Mouse (Mus musculus): ENCODE measurements around the gene Rras. TPM values are rescaled to one million over a fixed set of nuclear protein-coding genes. Genes with fewer than 3 reads are reported as not detected.

Rras gene
- total RNA-seq (2017) = 4.9 and 7.1 TPM in 2 replicates

DNA sequence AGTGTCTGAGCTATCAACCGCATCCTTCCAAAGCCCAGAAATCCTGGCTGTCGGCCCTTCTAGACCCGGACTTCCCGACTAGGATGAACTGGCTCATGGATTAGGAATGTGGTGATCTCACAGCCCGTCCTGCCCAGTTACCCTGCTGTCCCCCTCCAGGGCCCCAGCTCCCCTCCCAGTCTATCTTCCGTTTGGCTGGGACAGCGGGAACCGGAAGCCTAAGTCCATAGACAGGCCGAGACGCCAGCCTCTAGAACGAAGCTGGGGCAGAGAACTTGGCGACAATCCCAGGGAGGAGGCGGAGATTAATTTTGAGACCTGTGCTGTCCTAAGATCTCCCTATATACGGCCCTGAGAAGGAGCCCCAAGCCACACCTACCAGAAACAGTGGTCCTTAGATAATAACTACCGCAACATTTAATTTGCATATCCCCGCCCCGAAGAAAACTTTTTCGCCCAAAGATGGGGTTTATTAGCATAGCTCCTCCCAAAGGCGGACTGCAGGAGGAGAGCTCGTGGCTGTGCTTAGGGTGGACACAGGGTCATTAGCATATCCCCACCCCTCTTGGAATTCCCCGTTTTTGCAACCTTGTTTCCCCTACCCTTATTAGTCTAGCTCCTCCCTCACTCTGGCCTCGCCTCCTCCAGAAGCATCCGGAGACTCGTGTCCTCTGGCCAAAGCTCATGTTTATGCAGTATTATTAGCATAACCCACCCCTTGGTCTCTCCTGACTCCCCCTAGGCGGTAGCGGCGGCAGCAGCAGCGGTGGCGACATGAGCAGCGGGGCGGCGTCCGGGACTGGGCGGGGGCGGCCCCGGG is at the start of gene Rras:
Rras (plus strand) TSS at position 720 of the 820 bp plus-strand sequence.
- ATAC-seq (ENCODE audit: extremely low read depth, insufficient number of reproducible peaks, low FRiP score, poor library complexity, severe bottlenecking) = peak; percentile 76

DNA sequence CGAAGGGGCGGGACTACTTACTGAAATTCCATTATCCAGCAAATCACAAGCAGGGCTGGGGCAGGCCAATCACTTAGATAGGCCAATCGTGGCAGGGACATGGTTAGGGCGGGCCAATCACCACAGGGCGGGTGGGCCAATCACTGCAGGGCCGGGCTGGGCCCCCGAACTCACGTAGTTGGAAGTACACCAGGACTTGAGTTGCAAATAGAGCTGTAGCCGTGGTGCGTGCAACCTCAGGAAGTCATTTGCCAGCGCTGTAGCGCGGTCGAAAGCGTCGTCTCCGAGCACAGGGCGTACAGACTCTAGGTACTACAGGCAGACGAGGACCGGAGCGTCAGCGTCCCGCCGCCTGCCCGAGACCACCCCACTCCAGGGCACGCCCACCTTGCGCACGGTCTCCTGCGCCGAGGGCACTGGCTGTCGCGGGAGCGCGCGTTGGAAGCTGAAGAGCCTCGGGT is 47.5 kb upstream of the Rras start:
- ATAC-seq (ENCODE audit: extremely low read depth, insufficient number of reproducible peaks, low FRiP score, poor library complexity, severe bottlenecking) = peak; percentile 59

DNA sequence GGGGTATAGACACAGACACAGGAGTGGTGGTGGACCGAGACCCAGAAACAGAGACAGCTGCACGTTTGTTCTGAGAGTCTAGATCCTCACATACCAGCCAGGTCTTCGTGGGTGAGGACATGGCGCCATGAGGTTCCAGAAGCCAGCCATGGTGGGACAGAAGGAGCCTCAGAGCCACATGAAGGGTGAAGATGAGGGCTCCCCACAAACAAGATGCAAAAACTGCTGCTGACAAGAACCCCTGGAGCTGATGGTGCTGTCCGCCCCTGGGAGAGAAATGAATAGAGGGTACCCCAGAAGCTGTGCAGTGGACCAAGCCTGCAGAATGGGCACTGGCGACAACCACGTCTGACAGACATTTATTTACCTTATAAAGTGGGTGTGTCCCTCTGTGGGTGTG is 46.6 kb upstream of the Rras start:
- no peak for ATAC-seq (ENCODE audit: extremely low read depth, insufficient number of reproducible peaks, low FRiP score, poor library complexity, severe bottlenecking)

DNA sequence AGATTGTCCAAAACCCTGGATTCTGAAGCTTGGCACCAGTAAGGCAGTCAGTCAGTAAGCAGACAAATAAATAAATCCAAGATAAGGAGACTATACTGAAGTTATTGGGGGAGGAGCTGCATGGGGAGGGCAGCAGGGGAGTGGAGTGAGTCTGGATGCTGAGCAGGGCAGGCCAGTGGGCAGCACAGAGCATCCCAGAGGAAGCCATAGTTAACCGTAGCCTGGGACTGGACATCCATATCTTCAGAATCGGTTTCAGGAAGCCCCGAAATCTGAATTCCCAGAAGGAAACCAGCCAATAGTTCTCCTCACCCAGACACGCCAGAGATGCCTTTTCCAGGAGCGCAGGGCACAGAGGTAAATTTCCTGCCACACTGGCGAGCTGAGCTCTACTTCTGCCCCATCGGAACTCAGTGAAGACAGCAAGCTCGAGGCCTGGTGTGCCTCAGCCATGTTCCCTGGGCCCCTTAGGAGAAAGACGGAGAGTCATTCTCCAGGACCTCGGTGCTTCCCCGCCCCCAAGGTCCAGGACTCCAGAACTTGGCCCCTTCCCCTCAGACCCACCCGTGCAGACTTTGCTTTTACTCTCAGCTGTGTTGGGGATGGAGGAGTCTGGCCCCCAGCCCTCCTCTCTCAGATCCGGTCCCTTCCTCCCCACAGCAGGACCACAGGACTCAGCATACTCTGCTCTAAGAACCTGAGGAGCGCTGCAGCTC is 44.2 kb upstream of the Rras start:
- ATAC-seq (ENCODE audit: extremely low read depth, insufficient number of reproducible peaks, low FRiP score, poor library complexity, severe bottlenecking) = no peak

DNA sequence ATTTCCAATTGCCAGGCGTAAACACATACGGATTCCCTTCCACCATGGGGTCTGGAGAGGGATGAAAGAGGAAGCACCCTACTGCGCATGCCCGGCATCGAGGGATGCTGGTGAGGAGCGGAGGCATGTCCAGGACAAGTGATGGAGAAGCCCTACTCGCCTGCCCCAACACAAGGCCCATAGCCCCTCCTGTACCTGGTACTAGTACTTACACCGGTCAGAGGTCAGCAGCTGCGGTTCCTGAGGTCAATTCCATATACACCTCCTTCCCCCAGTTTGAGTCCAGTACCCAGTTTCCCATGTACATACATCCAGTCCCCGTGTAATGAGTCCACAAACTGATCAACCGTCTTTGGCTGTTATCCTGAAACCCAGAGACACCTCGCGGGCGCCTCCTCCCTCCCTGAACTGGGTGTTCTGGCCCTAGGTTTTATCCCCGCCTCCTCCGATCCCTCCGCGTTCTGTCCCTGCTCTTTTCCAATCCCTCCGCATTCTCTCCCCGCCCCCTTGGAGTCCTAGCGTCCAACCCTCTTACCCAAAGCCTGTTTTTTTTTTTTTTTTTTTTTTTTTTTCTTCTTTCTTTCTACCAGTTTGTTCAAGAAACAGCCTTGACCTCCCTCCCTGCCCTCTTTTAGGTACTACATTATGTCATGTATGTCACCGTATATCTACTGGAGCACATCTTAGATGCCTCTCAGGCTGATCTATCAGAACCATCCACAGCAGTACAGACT is 43.2 kb upstream of the Rras start, which contains the start of gene Cpt1c:
Cpt1c (minus strand) TSS at position 469 of the 734 bp plus-strand sequence.
- no peak for ATAC-seq (ENCODE audit: extremely low read depth, insufficient number of reproducible peaks, low FRiP score, poor library complexity, severe bottlenecking)

DNA sequence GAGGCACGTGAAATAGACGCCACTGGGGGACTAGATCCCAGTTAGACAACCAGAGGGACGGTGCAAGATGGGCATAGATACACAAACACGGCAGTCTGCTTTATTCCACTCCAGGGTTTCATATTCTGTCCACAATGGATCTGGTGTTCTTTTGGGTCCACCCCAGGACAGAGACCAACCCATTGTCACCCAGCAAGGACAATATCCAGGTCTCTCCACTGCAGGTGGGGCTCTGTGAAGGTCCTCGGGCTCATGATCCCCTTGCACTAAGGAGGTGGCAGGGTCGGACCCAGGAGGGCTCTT is 42.7 kb upstream of the Rras start:
- ATAC-seq (ENCODE audit: extremely low read depth, insufficient number of reproducible peaks, low FRiP score, poor library complexity, severe bottlenecking) = no peak

DNA sequence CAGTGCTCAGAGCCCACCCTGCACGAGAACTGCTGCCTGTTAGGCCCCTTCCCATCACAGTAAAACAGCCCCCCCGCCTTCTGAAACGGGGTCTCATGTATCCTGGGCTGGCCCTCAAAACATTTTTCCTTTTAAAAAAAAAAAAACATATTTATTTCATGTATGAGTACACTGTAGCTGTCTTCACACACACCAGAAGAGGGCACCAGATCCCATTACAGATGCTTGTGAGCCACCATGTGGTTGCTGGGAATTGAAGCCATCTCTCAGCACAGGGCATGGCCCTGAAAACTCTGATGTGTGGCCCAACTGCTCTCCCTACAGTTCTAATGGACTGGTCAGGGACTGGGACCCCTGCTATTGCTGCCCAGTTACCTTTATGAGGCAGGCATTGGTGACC is 39.5 kb upstream of the Rras start:
- no peak for ATAC-seq (ENCODE audit: extremely low read depth, insufficient number of reproducible peaks, low FRiP score, poor library complexity, severe bottlenecking)

DNA sequence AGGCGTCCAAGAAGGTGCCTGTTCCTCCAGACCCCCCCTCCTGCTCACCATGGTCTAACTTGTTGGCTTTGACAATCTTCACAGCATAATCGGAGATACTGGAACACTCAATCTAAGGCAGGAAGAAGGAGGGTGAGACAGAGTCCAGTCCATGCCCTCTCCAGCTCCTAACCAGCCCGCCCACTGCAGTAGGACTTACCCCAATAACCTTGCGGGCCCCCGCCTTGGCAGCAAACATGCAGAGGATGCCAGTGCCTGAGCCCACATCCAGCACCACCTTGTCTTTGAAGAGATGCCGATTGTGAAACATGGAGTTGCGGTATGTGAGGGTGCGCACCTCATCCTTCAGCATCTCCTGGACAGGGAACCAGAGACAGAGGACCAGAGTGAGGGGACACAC is 36.2 kb upstream of the Rras start:
- ATAC-seq (ENCODE audit: extremely low read depth, insufficient number of reproducible peaks, low FRiP score, poor library complexity, severe bottlenecking) = no peak

DNA sequence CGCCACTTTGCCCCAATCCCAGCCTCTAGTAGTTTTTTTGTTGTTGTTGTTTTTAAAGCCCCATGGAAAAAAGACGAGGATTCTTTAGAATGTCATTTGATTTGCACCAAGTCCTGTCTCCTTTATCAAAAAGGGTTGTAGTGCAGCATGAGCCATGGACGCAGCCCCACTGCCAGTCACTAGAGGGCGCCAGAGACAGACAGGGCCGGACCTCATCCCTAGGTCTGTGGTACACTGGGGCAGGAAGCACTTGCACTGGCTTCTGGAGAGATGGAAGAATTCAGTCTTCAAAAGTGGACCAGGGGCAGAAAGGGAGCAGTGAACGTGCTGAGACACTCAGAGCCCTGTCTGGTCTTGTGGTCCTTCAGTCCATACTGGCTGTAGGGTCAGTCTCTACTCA is 34.7 kb upstream of the Rras start:
- ATAC-seq (ENCODE audit: extremely low read depth, insufficient number of reproducible peaks, low FRiP score, poor library complexity, severe bottlenecking) = peak; percentile 31; the same call in 1 of the 2 replicates

DNA sequence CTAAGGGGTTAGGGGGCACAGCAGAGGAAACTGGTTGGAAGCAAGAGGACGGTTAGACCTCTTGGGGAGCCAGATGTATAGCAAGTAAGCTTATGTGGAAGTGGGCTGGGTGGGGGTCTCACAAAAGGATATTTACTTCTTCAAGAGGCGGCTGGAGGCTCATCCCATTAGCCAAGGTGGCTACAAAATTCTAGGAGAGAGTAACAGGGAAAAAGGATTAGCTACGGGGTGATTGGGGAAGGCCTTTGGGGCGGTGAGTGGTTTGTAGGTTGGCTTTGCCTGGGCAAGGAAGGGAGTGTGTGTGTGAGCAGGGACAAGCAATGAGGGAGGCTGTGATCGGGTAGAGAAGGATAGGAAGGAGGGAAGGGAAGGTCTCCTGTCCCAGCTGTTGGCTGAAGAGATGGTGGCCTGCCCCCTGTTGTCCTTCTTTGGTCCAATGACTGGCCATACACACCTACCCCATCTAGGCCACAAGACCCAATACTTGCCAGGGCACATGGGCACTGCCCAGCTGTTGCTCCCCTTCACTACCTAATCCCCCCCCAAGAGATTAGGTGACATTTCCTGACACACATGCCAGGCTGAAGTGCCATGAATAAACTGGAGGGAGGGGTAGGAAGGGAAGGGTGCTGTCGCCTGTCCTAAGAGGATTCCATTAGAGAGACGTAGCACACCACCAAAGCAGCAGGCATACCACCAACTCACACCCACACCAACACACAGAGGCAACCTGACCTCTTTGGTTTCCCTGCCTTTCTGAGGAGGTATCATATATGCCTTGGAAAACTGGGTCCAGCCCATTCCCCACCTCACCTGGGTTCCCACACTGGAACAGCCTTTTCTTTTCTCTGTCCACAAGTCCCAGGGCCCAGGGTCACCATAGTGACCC is 33.6 kb upstream of the Rras start:
- no peak for ATAC-seq (ENCODE audit: extremely low read depth, insufficient number of reproducible peaks, low FRiP score, poor library complexity, severe bottlenecking)

DNA sequence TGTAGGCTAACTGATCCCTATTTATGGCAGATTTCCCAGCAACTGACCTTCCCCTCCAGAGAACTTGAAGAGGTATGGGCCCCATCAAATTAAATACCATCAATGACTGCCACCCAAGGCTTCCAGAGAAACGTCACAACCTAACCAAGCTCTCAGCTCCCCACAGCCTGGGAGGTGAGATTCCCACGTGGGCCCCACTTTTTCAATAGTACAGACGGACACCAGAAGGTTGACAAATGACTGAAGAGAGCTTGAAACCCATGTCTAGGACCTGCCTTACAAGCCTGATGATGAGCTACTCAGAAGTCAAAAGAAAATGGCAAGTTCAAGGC is 33.0 kb upstream of the Rras start:
- no peak for ATAC-seq (ENCODE audit: extremely low read depth, insufficient number of reproducible peaks, low FRiP score, poor library complexity, severe bottlenecking)

DNA sequence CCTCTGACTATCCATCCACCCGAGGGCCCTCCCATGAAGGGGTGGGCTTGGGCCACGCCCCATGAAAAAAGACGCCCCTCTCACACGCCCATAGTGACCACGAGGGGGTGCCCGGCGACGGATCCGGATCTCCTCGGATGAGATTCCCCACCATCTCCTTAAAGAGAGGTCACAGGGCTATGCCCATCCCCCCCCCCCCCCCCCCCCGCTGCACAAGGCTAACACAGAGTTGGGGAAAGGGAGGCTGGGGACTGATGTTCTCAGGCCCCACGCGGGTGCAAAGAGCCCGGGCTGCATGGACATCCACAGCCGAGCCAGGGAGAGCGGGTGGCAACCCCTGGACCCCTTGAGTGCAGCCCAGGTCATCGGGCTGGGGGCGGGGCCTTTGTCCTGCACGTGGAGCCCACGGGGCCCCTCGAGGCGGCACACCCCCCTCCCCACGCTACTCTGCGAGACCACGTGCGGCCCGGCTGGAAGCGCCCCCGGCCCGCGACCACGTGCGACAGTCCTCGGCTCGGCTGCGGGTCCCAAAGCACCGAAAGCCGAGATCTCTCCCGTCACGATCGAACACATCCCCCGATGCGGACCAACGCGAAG is 32.1 kb upstream of the Rras start:
- no peak for ATAC-seq (ENCODE audit: extremely low read depth, insufficient number of reproducible peaks, low FRiP score, poor library complexity, severe bottlenecking)

DNA sequence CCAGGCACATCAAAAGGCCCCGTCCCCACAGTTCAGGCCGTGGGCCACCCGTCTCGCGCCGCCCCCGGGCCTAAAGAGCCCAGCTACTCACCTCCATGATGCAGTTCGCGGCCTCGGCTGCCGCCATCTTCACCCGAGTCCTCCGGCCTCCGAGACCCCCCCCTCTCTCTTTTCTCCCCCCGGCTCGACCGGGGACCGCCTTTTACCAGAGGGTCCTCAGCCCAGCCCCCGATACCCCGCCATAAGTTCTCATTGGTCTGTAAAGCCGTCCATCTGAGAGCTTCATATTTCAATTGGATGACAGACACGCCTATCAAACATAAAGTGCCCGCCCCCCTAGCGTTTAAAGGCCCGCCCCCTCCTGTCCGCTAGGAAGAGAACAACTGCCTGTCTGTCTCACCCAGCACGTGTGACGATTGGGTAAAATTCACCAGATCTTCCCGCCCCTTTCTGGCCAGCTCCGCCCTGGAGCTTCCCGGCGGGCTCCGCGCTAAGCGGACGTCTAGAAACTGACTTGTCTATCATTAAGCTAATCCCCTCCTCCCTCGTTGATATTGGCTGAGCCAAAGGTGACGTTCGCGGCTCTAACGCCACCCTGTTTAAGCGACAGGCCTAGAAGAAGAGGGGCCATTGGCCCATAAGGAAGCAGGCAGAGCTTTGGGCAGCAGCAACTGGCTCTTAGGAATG is 31.4 kb upstream of the Rras start, which contains the start of gene Prmt1:
Prmt1 (minus strand) TSS at position 377 of the 687 bp plus-strand sequence.
- ATAC-seq (ENCODE audit: extremely low read depth, insufficient number of reproducible peaks, low FRiP score, poor library complexity, severe bottlenecking) = peak; percentile 85

DNA sequence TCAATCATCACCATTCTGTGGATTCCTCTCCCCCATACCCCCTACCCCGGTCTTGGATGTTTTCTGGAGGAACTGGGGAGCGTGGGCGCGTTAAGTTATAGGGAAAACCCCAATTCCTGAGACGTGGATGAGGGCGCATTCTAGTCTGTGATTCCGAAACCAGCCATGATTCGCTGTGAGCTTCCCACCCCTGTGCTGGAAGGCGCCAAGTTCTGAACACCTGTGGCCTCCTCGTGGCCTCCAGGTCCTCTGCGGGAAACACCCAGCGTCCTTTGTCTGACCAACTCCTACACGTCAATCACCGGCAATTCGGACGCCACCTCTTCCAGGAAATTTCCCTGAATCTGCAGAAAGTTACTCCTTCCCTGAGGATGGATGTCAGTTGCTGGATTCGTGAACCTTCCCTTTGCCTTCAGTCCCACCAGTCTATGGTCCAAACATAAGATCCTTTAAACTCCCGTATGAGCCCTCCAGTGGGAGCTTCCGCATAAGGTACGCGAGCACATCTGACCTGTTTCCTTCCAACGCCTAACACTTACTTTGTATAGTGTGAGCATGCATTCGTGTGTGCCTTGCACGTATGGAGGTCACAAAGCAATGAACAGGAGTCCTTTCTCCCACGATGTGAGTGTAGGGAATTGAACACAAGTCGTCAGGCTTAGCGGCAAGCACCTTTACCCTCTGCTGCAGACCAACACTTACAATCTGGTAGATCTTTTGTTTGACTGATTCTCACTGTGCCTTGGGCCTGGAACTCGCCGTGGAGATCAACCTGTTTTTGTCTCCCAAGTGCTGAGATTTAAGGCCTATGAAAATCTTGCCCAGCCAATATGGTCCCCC is 30.7 kb upstream of the Rras start:
- no peak for ATAC-seq (ENCODE audit: extremely low read depth, insufficient number of reproducible peaks, low FRiP score, poor library complexity, severe bottlenecking)

DNA sequence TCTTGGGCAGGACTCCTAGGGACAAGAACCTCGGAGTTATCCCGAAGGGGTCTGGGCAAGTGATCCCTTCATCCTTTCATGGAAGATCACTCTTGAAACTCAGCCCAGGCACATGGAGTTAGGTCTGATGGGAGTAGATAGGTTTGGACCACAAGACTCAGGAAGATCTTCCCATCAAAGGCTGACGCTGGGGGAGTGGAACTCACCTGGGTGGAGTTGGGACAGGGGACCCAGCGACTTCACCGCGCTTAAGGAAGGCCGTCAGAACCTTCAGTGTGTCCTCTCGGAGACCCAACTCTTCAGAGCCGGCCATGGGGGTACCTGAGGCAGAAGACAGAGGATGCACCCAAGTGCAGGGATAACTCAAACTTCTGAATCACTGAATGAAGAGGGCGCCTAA is 21.1 kb upstream of the Rras start:
- ATAC-seq (ENCODE audit: extremely low read depth, insufficient number of reproducible peaks, low FRiP score, poor library complexity, severe bottlenecking) = no peak

DNA sequence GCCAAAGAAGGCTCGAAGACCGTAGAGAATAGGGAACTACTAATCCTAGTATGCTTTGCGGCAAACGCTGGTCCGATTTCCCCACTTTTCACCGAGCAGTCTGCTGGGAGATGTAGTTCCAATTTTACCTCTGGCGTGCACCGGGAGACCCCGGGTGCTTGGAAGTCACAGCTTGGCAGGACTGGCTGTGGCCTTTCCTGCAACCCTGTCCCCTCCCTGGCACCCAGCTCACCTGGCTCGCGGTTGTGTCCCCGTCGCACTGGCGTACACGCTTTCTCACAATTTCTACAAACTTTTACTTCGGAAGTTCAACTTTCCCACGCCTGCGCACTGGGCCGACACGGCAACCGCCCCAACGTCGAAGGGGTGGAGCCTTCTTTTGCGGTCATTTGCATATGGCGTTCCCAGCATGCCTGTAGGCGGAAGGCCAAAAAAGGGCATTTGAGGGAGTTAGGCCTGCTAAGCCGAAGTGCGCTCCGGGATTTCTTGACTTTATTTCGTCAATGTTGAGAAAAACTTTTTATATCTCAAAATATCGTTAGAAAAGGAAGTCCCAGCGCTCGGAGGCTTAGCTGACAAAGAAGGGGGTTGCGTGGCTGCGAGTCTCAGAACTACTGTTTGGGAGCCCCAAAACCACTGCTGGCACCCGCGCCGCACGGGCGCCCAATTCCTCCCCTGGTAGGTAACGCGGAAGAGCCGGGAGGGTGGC is 20.4 kb upstream of the Rras start, which contains the start of gene Irf3:
Irf3 (plus strand) TSS at position 418 of the 709 bp plus-strand sequence.
- ATAC-seq (ENCODE audit: extremely low read depth, insufficient number of reproducible peaks, low FRiP score, poor library complexity, severe bottlenecking) = peak; percentile 88
